Mouse (Mus musculus): ENCODE results near the gene Tufm. TPM values are rescaled to one million over a fixed set of nuclear protein-coding genes. Genes with fewer than 3 reads are reported as not detected.

Gene Tufm
- polyA plus RNA-seq, 1 experiment from 2014 or later, result 141 TPM

DNA sequence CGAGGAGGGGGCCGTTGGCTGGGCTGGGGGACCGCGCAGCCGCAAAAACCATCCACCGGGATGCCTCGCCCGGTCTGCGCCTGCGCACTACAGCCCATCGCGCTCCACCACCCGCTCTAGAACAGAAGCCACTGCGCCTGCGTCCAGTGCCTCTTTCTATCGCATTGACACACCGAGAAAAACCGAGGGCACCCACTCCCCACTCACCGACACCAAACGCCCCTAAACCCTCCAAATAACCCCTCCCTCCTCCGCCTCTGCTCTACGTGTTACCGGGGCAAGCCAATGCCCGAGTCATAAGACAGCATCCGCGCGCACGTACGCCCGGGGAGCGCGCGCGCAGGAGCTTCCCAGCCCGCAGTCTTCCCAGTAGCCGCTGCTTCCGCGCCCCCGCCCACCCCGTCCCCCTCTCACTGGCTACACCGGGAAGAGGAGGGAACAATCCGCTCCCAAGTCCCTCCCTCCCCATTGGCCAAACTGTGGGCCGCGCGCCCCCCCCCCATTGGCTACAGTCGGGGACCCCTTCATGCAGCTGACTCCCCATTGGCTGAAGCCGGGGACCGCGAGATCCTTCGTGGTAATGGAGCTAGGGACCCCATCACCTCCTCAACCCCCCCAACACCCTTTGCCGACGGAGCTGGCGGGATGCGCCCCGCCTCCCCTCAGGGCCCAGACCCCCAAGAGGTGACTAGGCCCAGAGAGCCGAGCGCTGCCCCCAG, 15.0 kb downstream of the Tufm start:
- peak; percentile 87 for ATAC-seq (ENCODE audit: insufficient number of reproducible peaks, insufficient read depth, low FRiP score, low TSS enrichment)
- Histone ChIP-seq H3K27ac (peak overlapping the region; percentile 100), H3K36me3 (peaks cover 40% of the 10 kb centered on the region), H3K27me3 (no peaks in the 10 kb centered on the region), H3K9me3 (no peaks in the 10 kb centered on the region), H3K4me3 (peak overlapping the region; percentile 100), H3K4me1 (peaks cover 9% of the 10 kb centered on the region), H3K9ac (peak overlapping the region; percentile 100), H3K4me2 (replicated peaks) (peak overlapping the region; percentile 85)
- WGBS, result under 1% methylated on average over 56 of the region's 57 CpGs

GRCm38 (mm10) chr7:126502751-126503150, 15.6 kb downstream of the Tufm start:
- peak; percentile 11; the same call in 1 of the 2 replicates for ATAC-seq (ENCODE audit: insufficient number of reproducible peaks, insufficient read depth, low FRiP score, low TSS enrichment)
- Histone ChIP-seq H3K4me3 (peak overlapping the region; percentile 100), H3K27ac (peak overlapping the region; percentile 100), H3K4me2 (replicated peaks) (peak overlapping the region; percentile 85), H3K36me3 (peaks cover 34% of the 10 kb centered on the region), H3K9ac (peak overlapping the region; percentile 100), H3K27me3 (no peaks in the 10 kb centered on the region), H3K4me1 (peaks cover 9% of the 10 kb centered on the region), H3K9me3 (no peaks in the 10 kb centered on the region)
- WGBS, result 1% methylated on average over 40 of the region's 40 CpGs

DNA sequence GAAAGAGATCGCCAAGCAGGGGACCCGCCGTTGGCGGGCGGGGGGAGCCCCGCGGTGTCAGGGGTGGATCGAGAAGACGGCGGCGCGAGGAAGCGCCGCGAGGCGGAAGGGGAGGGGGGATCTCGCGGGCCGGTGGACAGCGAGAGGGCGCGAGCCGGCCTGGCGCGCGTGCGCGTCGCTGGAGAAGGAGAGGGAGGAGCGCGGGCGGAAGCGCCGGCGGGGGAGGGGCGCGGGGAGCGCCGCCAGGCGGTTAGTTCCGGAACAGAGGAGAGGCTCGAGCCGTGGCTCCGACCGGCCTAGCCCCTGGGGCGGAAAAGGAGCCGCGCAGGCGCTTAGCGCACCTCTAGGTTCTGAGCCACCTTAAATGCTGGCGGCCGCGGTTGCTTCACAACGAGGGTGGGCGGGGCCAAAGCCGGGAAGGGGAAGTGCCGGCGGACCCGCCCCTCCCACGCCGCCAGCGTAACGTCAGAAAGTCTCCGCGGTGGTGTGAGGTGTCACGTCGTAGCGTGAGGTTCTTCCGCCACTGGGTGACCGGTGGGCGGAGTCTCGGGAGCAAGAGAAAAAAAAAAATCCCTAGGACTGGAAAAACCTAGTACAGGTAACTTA, 16.2 kb downstream of the Tufm start, which contains the start of gene Atxn2l:
Atxn2l (minus strand) TSS at position 165 of the 606 bp plus-strand sequence.
- H3K9me3 ChIP-seq, result no peaks in the 10 kb centered on the region
- under 1% methylated on average over 52 of the region's 72 CpGs for WGBS

DNA sequence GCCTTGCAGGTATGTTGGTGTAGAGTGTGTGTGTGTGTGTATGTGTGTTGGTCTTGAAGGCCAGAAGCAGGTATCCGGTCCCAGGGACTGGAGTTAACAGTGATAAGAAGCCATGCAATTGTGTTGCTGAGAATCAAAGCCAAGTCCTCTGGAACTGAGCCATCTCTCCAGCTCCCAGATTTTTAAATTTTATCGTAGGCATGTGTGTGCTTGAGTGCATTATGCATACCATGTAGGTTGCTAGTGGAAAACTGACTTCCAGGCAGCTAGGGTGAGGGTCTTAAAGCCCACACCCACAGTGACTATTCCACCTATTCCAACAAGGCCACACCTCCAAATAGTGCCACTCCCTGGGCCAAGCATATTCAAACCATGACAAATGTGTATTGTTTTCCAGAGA, 17.8 kb downstream of the Tufm start:
- H3K27ac ChIP-seq, result no peak overlapping the region
- H3K4me2 ChIP-seq (replicated peaks), result no peak overlapping the region
- WGBS, result 90% methylated on average over 2 of the region's 2 CpGs
- no peak overlapping the region for H3K4me3 ChIP-seq
- peaks cover 9% of the 10 kb centered on the region for H3K4me1 ChIP-seq
- no peak overlapping the region for H3K9ac ChIP-seq
- peaks cover 13% of the 10 kb centered on the region for H3K36me3 ChIP-seq
- ATAC-seq (ENCODE audit: insufficient number of reproducible peaks, insufficient read depth, low FRiP score, low TSS enrichment), result no peak
- no peaks in the 10 kb centered on the region for H3K9me3 ChIP-seq
- H3K27me3 ChIP-seq, result no peaks in the 10 kb centered on the region

More for the DNA sequence above, 16.2 kb downstream of the Tufm start, which contains the start of gene Atxn2l:
- Histone ChIP-seq H3K9ac (peak within 1 kb of the TSS; percentile 100), H3K4me3 (peak within 1 kb of the TSS; percentile 100), H3K36me3 (peaks cover 28% of the 10 kb centered on the region), H3K27me3 (no peaks in the 10 kb centered on the region), H3K4me1 (peaks cover 9% of the 10 kb centered on the region), H3K4me2 (replicated peaks) (peak within 1 kb of the TSS; percentile 85), H3K27ac (peak within 1 kb of the TSS; percentile 100)
- peak; percentile 87 for ATAC-seq (ENCODE audit: insufficient number of reproducible peaks, insufficient read depth, low FRiP score, low TSS enrichment)

- Histone ChIP-seq H3K27me3 (no peaks in the 10 kb centered on the region), H3K4me1 (no peaks in the 10 kb centered on the region), H3K4me3 (no peak overlapping the region), H3K4me2 (replicated peaks) (no peak overlapping the region), H3K9me3 (no peaks in the 10 kb centered on the region), H3K36me3 (no peaks in the 10 kb centered on the region), H3K9ac (peak overlapping the region; percentile 27; the same call in 1 of the 2 replicates), H3K27ac (no peak overlapping the region)
- 81% methylated on average over 8 of the region's 8 CpGs for WGBS
- ATAC-seq (ENCODE audit: insufficient number of reproducible peaks, insufficient read depth, low FRiP score, low TSS enrichment), result no peak
These were observed 20.1 kb downstream of the Tufm start for GRCm38 (mm10) chr7:126507126-126507778.

GRCm38 (mm10) chr7:126511287-126511686, 24.1 kb downstream of the Tufm start:
- Histone ChIP-seq H3K36me3 (no peaks in the 10 kb centered on the region), H3K27ac (no peak overlapping the region), H3K9me3 (no peaks in the 10 kb centered on the region), H3K4me1 (no peaks in the 10 kb centered on the region), H3K27me3 (no peaks in the 10 kb centered on the region), H3K4me2 (replicated peaks) (no peak overlapping the region), H3K9ac (no peak overlapping the region), H3K4me3 (no peak overlapping the region)
- ATAC-seq (ENCODE audit: insufficient number of reproducible peaks, insufficient read depth, low FRiP score, low TSS enrichment), result no peak
- 84% methylated on average over 3 of the region's 3 CpGs for WGBS

DNA sequence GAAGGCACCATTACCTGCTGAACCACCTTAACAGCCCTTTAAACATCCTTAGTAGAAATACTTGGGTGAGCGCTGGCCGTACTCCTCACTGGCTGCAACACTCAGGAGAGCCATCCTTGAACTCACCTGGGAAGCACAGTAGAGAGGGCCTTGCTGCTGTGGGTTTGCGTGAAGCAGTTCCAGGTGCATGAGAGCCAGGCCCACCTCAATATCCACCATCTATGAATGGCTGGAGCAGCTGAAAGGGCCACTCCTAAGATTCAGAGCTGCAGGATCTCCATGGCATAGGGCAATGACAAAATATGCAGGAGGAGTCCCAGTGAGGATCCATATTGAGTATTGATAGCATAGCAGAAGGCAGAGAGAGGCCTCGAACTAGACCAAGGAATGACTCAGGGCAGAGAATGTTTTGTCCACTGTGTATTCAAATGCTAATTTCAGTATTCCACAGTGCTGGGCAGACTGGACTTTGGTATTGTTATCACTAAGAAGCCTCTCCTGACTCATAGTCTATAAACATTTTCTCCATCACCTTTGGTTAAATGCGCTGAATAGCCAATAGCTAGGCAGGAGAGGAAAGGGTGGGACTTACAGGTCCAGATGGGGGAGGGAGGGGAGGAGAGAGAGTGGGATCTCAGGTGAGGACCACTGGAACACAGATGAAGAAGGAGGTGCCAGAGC, 31.2 kb downstream of the Tufm start:
- H3K4me3 ChIP-seq, result no peak overlapping the region
- ATAC-seq (ENCODE audit: insufficient number of reproducible peaks, insufficient read depth, low FRiP score, low TSS enrichment), result no peak
- H3K9ac ChIP-seq, result no peak overlapping the region
- H3K27ac ChIP-seq, result no peak overlapping the region
- no peaks in the 10 kb centered on the region for H3K4me1 ChIP-seq
- H3K27me3 ChIP-seq, result no peaks in the 10 kb centered on the region
- 90% methylated on average over 5 of the region's 5 CpGs for WGBS
- H3K36me3 ChIP-seq, result no peaks in the 10 kb centered on the region
- no peaks in the 10 kb centered on the region for H3K9me3 ChIP-seq
- H3K4me2 ChIP-seq (replicated peaks), result no peak overlapping the region

DNA sequence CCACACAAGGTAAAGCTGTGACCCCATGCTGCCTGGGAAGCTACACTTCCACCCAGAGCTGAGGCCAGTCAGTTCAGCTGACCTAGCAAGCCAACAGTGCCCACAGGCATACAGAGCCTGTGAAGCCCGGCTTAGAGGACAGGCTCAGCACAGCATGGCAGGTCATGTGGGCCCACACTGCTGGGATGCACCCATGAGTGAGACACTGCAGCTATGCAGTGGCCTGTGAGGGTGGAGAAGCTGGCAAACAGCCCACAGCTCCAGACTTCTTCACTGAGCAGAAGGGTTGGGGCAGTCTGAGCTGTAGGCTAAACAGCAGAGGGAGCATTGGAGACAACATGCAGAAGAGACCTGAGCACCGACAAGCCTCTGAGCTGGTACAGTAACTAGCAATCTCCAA, 32.4 kb downstream of the Tufm start:
- H3K27ac ChIP-seq, result no peak overlapping the region
- WGBS, result 55% methylated on average over 2 of the region's 2 CpGs
- H3K36me3 ChIP-seq, result no peaks in the 10 kb centered on the region
- H3K4me2 ChIP-seq (replicated peaks), result no peak overlapping the region
- H3K27me3 ChIP-seq, result no peaks in the 10 kb centered on the region
- no peaks in the 10 kb centered on the region for H3K9me3 ChIP-seq
- ATAC-seq (ENCODE audit: insufficient number of reproducible peaks, insufficient read depth, low FRiP score, low TSS enrichment), result no peak
- H3K4me3 ChIP-seq, result no peak overlapping the region
- H3K4me1 ChIP-seq, result no peaks in the 10 kb centered on the region
- no peak overlapping the region for H3K9ac ChIP-seq

DNA sequence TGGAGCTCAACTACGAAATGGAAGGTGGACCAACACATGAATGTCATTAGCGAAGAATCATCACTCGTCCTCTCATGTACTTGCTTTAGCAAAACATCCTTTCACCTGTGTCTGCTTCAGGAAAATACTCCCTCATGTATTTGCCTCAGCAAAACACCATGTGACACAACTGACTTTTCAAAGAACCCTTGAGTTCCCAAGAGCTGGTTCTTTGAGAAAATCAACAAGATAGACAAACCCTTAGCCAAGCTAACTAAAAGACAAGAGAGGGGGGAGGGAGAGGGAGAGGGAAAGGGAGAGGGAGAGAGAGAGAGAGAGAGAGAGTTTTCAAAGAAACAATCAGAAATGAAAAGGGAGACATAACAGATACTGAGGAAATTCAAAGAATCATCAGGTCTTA, 36.2 kb downstream of the Tufm start:
- ATAC-seq (ENCODE audit: insufficient number of reproducible peaks, insufficient read depth, low FRiP score, low TSS enrichment), result no peak
- 70% methylated on average over 3 of the region's 3 CpGs for WGBS
- no peaks in the 10 kb centered on the region for H3K36me3 ChIP-seq
- no peak overlapping the region for H3K9ac ChIP-seq
- H3K4me2 ChIP-seq (replicated peaks), result no peak overlapping the region
- H3K4me1 ChIP-seq, result no peaks in the 10 kb centered on the region
- no peak overlapping the region for H3K4me3 ChIP-seq
- H3K9me3 ChIP-seq, result no peaks in the 10 kb centered on the region
- no peaks in the 10 kb centered on the region for H3K27me3 ChIP-seq
- H3K27ac ChIP-seq, result no peak overlapping the region

DNA sequence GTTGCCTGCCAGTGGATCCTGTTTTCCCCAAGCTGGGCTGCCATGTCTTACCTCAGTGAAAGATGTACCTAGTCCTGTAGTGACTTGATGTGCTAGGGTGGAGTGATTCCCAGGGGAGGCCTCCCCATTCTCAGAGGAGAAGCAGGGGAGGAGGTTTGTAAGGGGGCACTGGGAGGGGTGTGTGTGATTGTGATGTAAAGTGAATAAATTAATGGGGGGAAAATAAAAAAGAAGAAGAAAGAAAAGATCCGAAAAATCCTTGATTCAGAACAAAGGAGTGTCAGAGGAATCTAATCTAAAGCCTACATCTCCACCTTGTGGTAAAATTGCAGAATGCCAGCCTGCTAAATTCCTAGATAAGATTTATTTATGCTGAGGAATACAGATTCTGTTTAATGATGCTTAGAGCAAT, 41.0 kb downstream of the Tufm start:
- H3K36me3 ChIP-seq, result no peaks in the 10 kb centered on the region
- 14% methylated on average over 1 of the region's 1 CpGs for WGBS
- ATAC-seq (ENCODE audit: insufficient number of reproducible peaks, insufficient read depth, low FRiP score, low TSS enrichment), result no peak
- H3K9ac ChIP-seq, result no peak overlapping the region
- no peaks in the 10 kb centered on the region for H3K9me3 ChIP-seq
- no peaks in the 10 kb centered on the region for H3K27me3 ChIP-seq
- no peak overlapping the region for H3K4me2 ChIP-seq (replicated peaks)
- H3K4me3 ChIP-seq, result no peak overlapping the region
- no peak overlapping the region for H3K27ac ChIP-seq
- no peaks in the 10 kb centered on the region for H3K4me1 ChIP-seq

- H3K9ac ChIP-seq, result no peak overlapping the region
- peaks cover 16% of the 10 kb centered on the region for H3K27me3 ChIP-seq
- no peak for ATAC-seq (ENCODE audit: insufficient number of reproducible peaks, insufficient read depth, low FRiP score, low TSS enrichment)
- WGBS, result 63% methylated on average over 1 of the region's 1 CpGs
- H3K27ac ChIP-seq, result no peak overlapping the region
- H3K4me3 ChIP-seq, result no peak overlapping the region
- H3K4me1 ChIP-seq, result no peaks in the 10 kb centered on the region; the same call in 1 of the 2 replicates
- H3K36me3 ChIP-seq, result no peaks in the 10 kb centered on the region
- no peaks in the 10 kb centered on the region for H3K9me3 ChIP-seq
- no peak overlapping the region for H3K4me2 ChIP-seq (replicated peaks)
These were observed 46.3 kb downstream of the Tufm start for GRCm38 (mm10) chr7:126533434-126533833.
